Mouse (Mus musculus) midbrain, embryonic 10.5 days (tissue): ENCODE data around the gene Lrba. TPM values are rescaled to one million over a fixed set of nuclear protein-coding genes. Genes with fewer than 3 reads are reported as not detected.

ENCODE experiments used
- DNase-seq: peaks from one replicate; pipeline ENCODE4 v3.0.0-alpha.2; 2017; ENCODE audit warnings: low spot score
- H3K27ac ChIP-seq: fragments of 300-500 bp; sonication (generic); replicated peaks from 2 replicates; pipeline ENCODE4 v1.5.1; 2016; ENCODE audit warnings: mild to moderate bottlenecking
- H3K27me3 ChIP-seq: fragments of 300-500 bp; sonication (generic); 2 replicates; pipeline ENCODE4 v1.6.1; 2016; ENCODE audit warnings: low read depth, mild to moderate bottlenecking; ENCODE audit not compliant: poor library complexity, severe bottlenecking
- H3K36me3 ChIP-seq: fragments of 300-500 bp; sonication (generic); 2 replicates; pipeline ENCODE4 v1.6.1; 2016; ENCODE audit warnings: mild to moderate bottlenecking, moderate library complexity
- H3K4me1 ChIP-seq: fragments of 300-500 bp; sonication (generic); 2 replicates; pipeline ENCODE4 v1.6.1; 2016
- H3K4me3 ChIP-seq: fragments of 300-500 bp; sonication (generic); 2 replicates; pipeline ENCODE4 v1.5.1; 2016; ENCODE audit warnings: mild to moderate bottlenecking, moderate library complexity
- H3K9me3 ChIP-seq: fragments of 300-500 bp; sonication (generic); replicated peaks from 2 replicates; pipeline ENCODE4 v1.6.1; 2016; ENCODE audit warnings: mild to moderate bottlenecking
- WGBS: fragments of 180-500 bp; shearing (Covaris S2); methylation state at CpG from one replicate; pipeline ENCODE4 v1.1.7; 2016; 5-methylcytosine and 5-hydroxymethylcytosine counted together
- polyA plus RNA-seq: library from polyadenylated mRNA; unstranded; fragments of >200 nt; fragmentation: Nextera tagmentation; extraction: Ambion mirVana; gene quantifications from 2 replicates; pipeline ENCODE4 v1.2.1, GENCODE M21; 2016

The Lrba gene
- polyA plus RNA-seq, 1 experiment from 2014 or later: 3.6 TPM

DNA sequence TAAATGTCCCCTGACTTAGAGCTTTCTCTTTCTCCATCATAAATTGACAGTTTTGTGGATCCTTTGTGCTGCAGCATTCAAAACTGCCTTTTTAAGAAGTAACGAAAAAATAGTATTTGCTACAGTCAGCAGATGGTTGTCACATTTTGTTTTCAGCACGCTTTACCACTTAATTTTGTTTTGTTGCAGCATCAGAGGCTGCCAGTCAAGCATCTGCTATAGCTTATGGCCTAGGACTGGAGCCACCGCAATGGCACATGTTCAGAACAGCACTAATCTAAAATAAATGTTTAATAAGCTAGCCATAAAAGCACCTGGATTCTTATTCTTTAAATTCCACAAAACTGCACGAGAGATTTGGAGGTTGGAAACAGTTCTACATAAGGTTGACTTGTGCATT, 520.9 kb downstream of the Lrba start:
- WGBS: 82% methylated on average over 4 of the region's 4 CpGs
- Histone ChIP-seq H3K4me3 (no peak overlapping the region), H3K4me1 (peaks cover 21% of the 10 kb centered on the region), H3K27ac (no peak overlapping the region), H3K36me3 (0 out of 2 replicates have a peak, but pooled peaks cover 7% of the 10 kb centered on the region), H3K9me3 (no peaks in the 10 kb centered on the region), H3K27me3 (no peaks in the 10 kb centered on the region)
- DNase-seq: no peak

DNA sequence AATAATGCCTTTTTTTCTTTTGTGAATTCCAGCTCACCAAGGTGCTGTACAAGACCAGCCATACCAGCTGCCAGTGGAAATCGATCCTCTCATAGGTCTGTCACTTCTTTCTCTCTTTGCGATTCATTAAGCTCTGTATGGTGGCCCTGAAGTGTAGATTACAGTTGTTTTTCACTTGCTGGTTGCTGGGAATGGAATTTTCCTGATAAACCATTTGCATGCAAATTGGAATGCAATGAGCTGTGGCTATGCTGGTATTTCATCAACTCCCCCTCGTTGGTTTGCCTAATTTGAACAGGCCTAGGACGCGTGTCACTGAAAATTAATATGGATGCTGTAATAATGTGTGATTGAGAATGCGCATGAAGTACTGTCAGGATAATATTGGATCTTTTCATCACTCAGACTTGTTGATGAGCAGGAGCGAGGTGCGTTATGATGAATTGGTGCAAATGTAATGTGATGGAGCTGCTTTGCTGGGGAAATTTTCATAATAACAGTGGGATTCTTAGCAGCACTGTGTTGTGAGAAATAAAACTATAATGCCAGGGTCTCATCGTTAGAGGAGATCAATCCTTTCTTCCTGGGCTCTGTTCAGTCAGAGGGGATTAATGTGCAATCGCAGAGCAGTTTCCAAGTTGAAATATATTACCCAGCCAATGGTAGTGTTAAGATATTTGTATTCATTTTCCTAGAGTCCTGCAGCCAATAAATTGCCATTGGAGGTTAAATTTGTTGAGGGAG, 521.5 kb downstream of the Lrba start:
- Histone ChIP-seq H3K4me1 (peaks cover 27% of the 10 kb centered on the region), H3K4me3 (no peak overlapping the region), H3K9me3 (no peaks in the 10 kb centered on the region), H3K36me3 (0 out of 2 replicates have a peak, but pooled peaks cover 7% of the 10 kb centered on the region), H3K27ac (no peak overlapping the region; the same call in 1 of the 2 replicates), H3K27me3 (no peaks in the 10 kb centered on the region)
- 79% methylated on average over 10 of the region's 10 CpGs for WGBS
- no peak for DNase-seq

DNA sequence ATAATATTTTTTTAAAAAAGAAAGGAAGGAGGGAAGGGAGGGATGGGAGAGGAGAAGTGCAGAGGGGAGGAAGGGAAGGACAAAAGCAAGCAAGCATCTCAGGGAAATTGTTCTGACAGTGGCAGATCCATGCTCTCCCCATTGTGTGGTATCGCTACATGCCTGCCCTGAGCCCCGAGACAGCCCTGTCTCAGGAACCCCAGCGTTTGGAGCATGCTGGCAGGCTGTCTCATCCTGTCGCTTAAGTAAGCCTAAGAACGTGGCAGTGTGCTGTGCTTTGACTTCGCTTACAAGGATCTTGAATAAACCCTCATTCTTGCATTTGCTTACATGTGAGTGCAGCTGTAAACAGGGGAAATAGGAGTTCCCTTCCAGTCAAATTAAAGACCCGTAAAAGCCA, 526.2 kb downstream of the Lrba start:
- Histone ChIP-seq H3K27me3 (no peaks in the 10 kb centered on the region; the same call in 1 of the 2 replicates), H3K4me1 (peaks cover 43% of the 10 kb centered on the region), H3K4me3 (no peak overlapping the region), H3K36me3 (no peaks in the 10 kb centered on the region), H3K9me3 (no peaks in the 10 kb centered on the region), H3K27ac (peak overlapping the region; percentile 19)
- WGBS: 26% methylated on average over 7 of the region's 7 CpGs
- no peak for DNase-seq

DNA sequence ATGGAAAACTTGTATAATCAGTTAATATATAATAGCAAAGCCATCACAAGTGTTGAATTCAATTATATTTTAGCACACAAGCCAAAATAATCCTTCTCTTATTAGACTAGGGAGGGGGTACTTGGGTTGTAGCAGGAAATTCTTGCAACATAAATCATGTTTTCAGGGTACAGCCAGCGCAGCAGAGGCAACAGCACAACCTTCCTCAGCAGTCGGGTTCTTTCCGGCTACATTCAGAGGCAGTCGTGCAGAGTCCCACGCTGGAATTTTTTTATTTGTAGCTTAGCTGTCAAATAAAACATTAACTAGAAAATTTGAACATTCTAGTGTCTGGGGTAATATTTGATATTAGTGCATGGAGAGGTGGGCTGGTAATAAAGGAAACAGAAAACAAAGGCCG, 529.7 kb downstream of the Lrba start:
- Histone ChIP-seq H3K27me3 (no peaks in the 10 kb centered on the region; the same call in 1 of the 2 replicates), H3K27ac (peak overlapping the region; percentile 71; the same call in 1 of the 2 replicates), H3K9me3 (no peaks in the 10 kb centered on the region), H3K4me3 (no peak overlapping the region), H3K36me3 (no peaks in the 10 kb centered on the region), H3K4me1 (peaks cover 41% of the 10 kb centered on the region)
- no peak for DNase-seq
- 82% methylated on average over 6 of the region's 6 CpGs for WGBS

DNA sequence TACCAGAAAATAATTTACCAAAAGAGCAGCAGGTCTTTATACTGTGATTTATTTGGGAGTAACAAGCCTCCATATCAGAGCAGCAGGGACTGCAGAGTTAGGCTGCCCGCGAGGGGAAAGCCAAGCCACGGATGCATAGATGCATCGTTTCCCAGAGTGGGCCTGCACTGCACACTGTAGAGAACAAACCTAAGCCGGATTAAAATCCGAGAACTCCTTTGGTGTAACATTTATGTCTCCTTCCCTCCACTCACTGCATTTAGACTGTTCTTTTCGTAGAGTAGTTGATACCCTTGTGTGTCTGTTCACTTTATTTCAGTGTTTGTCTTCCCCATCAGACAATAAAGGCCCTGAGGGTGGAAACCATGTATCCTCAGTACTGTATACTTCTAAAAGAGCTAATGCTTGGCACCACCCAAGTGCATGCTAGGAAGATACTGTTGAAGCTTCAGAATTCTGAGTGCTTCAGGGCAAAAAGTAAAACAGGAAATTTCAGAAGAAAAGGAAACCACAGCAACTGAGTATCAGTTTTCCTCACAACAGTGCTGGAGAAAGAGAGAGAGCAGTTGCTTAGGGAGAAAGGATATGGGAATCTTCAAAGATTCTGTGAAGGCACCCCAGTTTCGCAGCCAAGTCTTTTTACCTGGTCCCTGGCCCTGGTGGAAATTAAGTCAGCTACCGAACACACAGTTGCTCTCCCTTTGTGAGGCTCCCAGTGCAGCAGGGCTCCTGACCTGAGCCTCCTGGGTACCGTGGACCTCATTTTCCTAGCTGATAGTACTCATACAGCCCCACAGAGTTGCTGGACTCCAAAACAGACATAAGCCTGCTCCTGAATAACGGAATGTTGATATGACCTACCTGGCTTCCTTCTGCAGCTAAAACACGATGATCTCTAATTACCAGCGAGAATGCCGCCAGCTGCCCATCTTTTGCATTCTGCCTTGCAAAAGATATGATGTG, 530.4 kb downstream of the Lrba start:
- no peak for DNase-seq
- Histone ChIP-seq H3K27me3 (no peaks in the 10 kb centered on the region; the same call in 1 of the 2 replicates), H3K9me3 (no peaks in the 10 kb centered on the region), H3K4me1 (peaks cover 44% of the 10 kb centered on the region), H3K36me3 (no peaks in the 10 kb centered on the region), H3K4me3 (no peak overlapping the region), H3K27ac (peak overlapping the region; percentile 71)
- WGBS: 72% methylated on average over 14 of the region's 14 CpGs

DNA sequence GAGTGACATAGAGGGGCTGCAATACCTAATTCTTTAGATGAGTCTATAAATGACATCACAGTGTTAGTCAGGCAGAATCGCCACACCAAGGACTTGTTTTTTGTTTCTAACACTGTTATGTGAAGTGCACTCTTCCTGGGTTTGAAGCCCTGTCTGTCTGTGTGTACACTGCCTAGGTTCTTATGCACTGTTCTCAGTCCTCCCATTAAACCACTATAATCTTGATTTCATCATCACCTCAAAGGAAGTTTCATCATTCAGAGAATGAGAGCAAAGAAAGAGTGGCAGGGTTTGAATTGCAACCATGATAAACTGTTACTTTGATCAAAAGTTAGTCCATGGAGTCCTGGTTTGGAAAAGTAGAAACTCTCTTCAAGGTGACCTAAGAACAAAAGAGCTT, 532.1 kb downstream of the Lrba start:
- DNase-seq: no peak
- no peaks in the 10 kb centered on the region for H3K9me3 ChIP-seq
- peaks cover 44% of the 10 kb centered on the region for H3K4me1 ChIP-seq
- 86% methylated on average over 1 of the region's 1 CpGs for WGBS
- no peak overlapping the region for H3K4me3 ChIP-seq
- H3K36me3 ChIP-seq: no peaks in the 10 kb centered on the region
- no peak overlapping the region for H3K27ac ChIP-seq
- peaks cover 3% of the 10 kb centered on the region; the same call in 1 of the 2 replicates for H3K27me3 ChIP-seq

DNA sequence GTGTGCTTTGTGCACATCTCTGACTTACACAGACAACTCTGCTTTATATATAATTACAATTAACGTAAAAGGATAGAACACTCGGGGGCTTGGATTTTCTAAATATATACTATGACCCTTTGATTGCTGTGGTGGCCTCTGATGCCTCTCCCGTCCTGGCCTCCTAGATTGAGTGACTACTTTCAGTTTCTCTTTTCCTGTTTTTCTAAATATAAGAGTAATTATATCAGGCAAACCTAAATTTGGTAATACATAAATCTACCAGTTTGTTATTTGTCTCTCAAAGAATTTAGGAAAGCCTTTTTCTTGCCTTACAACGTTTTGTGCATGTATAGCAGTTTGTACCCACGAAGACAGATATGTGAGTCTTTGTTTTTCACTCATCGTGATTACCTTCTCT, 534.2 kb downstream of the Lrba start:
- Histone ChIP-seq H3K4me1 (peaks cover 44% of the 10 kb centered on the region), H3K27me3 (peaks cover 3% of the 10 kb centered on the region; the same call in 1 of the 2 replicates), H3K36me3 (0 out of 2 replicates have a peak, but pooled peaks cover 3% of the 10 kb centered on the region), H3K4me3 (peak overlapping the region; percentile 33), H3K27ac (peak overlapping the region; percentile 81), H3K9me3 (no peaks in the 10 kb centered on the region)
- WGBS: 78% methylated on average over 6 of the region's 6 CpGs
- DNase-seq: no peak

DNA sequence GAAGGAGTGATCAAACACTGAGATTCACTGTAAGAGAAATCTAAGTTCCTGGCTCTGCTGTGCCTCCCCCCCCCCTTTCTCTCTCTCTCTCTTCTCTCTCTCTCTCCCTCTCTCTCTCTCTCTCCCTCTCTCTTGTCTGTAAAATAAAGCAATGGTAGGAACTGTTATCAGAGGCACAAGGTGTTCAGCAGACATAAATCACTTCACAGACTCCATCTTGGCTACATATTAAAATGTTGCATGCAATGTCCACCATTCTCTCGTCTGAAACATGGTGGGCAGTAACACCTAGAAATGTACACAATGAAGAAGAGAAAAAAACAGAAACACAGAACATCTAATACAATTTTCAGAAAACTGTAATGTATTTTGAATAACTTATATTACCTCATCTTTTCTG, 534.9 kb downstream of the Lrba start:
- no peak for DNase-seq
- Histone ChIP-seq H3K4me1 (peaks cover 39% of the 10 kb centered on the region), H3K9me3 (no peaks in the 10 kb centered on the region), H3K4me3 (peak overlapping the region; percentile 33), H3K27me3 (peaks cover 3% of the 10 kb centered on the region; the same call in 1 of the 2 replicates), H3K27ac (peak overlapping the region; percentile 81), H3K36me3 (0 out of 2 replicates have a peak, but pooled peaks cover 3% of the 10 kb centered on the region)
- WGBS: 83% methylated on average over 1 of the region's 1 CpGs

DNA sequence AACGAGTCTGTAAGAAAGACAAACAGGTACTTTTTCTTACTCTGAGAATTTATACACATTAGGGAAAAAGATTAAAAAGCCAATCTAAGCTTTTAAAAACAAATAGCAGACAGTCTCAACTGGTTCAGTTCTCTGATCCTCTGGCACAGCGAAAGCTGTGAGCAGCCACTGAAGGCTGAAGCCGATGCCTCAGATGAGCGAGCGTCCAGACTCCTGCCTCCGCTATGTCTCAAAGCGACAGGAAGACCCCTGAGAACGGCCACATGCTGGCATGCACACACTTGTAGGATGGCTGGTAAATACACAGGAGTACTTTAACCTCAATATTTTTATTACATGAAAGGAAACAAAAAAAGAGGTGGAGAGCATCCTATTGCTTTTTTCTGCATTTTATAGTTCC, 535.4 kb downstream of the Lrba start:
- H3K36me3 ChIP-seq: 0 out of 2 replicates have a peak, but pooled peaks cover 3% of the 10 kb centered on the region
- peak overlapping the region; percentile 81 for H3K27ac ChIP-seq
- H3K9me3 ChIP-seq: no peaks in the 10 kb centered on the region
- no peak for DNase-seq
- peak overlapping the region; percentile 33 for H3K4me3 ChIP-seq
- 32% methylated on average over 8 of the region's 8 CpGs for WGBS
- H3K27me3 ChIP-seq: peaks cover 3% of the 10 kb centered on the region; the same call in 1 of the 2 replicates
- H3K4me1 ChIP-seq: peaks cover 35% of the 10 kb centered on the region

DNA sequence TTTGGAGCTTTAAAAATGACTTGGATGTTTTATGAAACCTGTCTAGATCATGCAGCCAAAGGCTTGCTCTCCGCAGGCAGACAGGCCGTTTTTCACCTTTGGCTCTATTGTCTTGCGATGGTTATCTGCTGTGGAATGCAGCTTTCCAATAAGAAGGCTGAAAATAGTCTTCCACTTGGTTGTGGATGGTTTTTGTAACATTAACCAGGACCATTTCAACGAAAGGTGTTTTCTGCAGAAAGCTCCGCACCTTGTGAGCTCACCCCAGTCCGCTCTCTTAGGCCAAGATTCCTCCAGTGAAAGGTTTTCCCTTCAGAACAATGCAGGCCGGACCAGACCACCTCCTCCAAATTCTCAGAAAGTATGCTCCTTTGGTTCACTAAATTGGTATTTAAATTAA, 536.0 kb downstream of the Lrba start:
- Histone ChIP-seq H3K27me3 (peaks cover 3% of the 10 kb centered on the region; the same call in 1 of the 2 replicates), H3K27ac (peak overlapping the region; percentile 81), H3K4me1 (peaks cover 29% of the 10 kb centered on the region), H3K9me3 (no peaks in the 10 kb centered on the region), H3K4me3 (peak overlapping the region; percentile 33; the same call in 1 of the 2 replicates), H3K36me3 (0 out of 2 replicates have a peak, but pooled peaks cover 3% of the 10 kb centered on the region)
- WGBS: 45% methylated on average over 7 of the region's 7 CpGs
- no peak for DNase-seq

DNA sequence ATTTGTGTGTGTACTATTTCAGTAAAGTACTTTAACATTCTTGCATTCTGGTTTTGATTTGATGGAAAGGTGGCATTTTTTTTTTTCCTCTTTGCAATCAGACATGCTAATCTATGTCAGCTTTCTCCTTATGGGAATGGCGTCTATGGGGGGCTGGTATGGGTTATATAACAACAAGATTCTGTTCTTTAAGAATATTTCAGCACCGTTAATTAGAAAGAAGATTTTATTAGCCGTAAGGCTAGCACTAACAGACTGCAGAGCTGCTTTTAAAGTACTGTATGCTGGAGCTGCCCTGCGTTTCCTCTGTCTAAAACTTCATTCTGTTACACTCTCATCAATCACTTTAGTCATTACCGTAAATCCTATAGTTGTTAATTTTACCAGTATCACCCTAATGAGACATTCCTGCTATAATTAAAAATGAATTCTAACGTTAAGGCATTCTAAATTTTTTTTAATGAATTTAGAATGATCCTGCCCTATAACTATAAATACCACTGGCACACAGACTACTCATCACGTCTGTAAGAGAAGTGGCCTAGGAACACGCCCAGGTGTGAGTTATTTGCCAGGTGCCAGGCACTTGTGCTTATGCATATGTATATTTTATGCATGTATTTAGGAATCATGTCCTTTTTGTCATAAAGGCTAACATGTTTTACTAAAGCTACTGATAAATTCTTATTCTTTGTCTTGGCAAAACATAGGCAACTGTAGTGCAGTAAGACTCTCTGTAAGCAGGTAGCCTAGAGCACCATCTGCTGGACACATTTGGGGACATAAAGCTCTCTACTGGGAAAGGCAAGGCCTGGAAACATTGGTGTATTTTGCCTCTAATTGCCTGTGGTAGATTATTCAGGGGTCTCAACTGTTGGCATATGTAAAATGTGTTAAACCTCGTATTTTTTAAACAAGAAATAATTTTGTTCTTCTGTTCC, 536.9 kb downstream of the Lrba start:
- 63% methylated on average over 9 of the region's 9 CpGs for WGBS
- Histone ChIP-seq H3K27ac (peak overlapping the region; percentile 81), H3K4me1 (peaks cover 29% of the 10 kb centered on the region), H3K9me3 (no peaks in the 10 kb centered on the region), H3K36me3 (0 out of 2 replicates have a peak, but pooled peaks cover 3% of the 10 kb centered on the region), H3K4me3 (no peak overlapping the region), H3K27me3 (peaks cover 3% of the 10 kb centered on the region; the same call in 1 of the 2 replicates)
- DNase-seq: peak; percentile 68
